Mouse (Mus musculus): Measurements from ENCODE around the gene BC024063.
"Not testable (repeated sequence)": the region's sequence is repeated elsewhere in the genome, so short reads cannot be mapped to it uniquely, and the experiment has no call there.

The BC024063 gene

DNA sequence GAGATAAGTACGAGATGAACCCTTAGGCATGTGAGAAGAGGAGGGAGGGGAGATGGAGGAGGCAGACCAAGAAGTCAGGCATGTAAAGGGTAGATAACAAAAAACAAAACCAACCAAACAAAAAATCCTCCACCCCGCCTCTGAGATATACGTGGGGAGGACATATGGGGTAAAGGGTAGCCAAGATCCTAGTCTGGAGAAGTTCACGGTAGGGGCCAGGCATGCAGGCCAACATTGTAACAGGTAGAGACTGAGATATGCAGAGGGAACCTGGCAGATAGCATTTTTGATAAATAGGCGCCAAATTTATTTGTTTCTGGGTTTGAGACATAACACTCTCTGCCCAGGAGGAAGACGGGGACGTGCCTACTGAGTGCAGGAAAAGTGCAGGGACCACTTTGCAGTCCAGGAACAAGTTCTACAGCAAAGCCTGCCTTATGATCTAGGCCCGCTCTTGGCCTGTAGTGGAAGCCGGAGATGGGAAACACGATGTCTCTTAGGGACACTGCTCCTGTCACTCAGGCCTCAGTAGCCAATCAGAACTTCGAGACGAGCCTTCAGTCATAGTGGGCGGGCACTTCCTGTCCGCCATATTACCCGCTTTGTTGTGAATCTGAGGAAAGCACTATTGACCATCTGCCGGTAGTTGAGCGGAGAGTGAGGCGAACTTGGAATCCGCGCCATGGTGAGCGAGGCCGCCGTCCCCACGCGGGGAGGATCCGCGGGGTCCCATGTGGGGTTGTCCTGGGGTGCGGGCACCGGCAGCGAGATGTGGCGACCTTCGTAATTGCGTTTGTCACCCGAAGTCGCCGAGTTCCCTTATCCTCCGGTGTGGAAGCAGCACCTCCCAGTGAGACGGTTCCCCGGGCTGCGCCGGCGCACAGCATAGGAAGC, at the start of gene BC024063:
Gene BC024063 (plus strand): TSS at position 626 of the 894 bp plus-strand sequence.
- DNase-seq, result peak; percentile 72 to 81

- no peak for DNase-seq
Measured at GRCm38 (mm10) chr10:82042191-82042590, 41.0 kb upstream of the BC024063 start.

DNA sequence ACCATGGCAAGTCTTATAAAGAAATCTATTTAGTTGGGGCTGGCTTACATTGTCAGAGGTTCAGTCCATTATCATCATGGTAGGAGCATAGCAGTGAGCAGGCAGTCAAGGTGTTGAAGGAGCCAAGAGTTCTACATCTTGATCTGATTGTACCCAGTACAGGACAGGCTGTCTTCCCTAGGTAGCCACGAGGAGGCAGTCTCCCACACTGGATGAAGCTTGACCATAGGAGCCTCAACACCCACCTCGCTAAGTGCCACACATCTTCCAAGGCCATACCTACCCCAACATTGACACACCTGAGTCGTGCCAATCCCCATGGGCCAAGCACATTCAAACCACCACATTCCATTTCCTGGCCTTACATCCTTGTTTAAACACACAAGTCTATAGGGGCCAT, 36.5 kb upstream of the BC024063 start:
- no peak for DNase-seq

DNA sequence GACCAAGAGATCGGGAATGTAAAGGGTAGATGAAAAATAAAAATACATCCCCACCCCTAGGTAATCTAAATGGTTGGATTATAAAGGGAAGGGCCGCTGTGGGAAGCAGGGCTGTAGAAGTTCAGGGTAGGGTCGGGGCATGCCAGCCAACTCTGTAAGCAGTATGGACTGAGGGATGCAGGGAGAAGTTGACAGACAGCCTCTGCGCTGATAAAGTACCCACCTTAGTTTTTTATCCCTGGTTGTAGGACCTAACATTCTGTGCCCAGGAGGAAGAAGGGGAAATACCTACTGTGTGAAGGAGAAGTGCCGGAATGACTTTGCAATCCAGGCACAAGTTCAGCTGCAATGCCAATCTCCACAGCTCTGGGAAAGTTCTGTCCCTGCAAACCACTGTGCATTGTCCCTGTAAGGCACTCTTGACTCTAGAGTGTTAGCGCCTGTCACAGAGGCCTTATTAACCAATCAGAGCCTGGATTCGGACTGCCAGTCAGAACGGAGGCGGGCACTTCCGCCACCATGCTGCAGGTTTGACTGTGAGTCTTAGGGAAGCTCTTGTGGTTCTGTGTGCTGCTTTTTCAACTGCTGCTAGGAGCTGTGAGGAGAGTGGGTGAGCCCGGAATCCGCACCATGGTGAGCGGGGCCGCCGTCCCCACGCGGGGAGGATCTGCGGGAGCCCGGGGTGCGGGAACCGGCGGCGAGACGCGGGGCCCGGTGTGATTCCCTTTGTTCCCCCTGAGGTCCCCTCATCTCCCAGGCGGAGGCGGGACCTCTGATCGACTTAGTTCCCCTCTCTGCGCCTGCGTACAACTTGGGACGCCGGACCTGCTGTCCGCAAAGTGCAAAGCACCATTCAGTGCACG, 35.3 kb upstream of the BC024063 start, which contains the start of gene Zfp873:
Gene Zfp873 (plus strand): TSS at position 527 of the 863 bp plus-strand sequence.
- DNase-seq, result peak; percentile 91 to 92

DNA sequence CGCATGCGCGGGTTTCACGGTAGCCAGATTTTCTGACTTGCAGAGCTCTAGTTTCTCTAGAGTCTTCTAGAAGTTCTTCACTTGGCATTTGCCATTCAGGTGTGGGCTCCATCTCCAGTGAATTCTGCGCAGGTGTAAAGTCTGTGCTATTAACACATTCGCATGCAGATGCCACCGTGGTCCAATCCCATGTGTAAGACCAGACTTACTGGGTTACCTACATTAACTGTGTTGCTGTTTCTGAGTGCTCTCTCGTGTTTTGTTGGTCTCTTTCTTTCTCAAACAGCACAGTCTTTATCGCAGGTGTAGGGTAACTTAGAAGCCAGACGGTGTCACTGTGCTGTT, 34.7 kb upstream of the BC024063 start:
- DNase-seq, result not testable (repeated sequence)

GRCm38 (mm10) chr10:82083622-82083971, 444 bp downstream of the BC024063 start:
- not testable (repeated sequence) for DNase-seq

DNA sequence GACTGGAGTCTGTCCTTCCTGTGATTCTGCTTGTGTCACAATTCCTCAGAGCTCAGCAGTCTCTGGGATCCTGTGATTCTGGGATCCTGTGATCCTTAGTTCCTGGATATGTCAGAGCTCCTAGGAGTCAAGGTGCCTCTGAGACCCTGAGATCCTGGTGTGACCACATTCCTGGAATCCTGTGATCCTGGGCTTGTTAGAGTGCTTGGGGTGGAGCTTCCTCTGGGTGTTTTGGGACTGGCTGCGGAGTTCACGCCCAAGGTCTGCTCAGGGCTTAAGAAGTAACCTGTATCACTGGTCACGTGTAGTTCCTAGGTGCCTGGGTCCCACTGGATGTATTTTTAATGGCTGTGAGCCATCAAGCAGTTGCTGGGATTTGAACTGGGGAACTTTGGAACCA, 34.1 kb downstream of the BC024063 start:
- DNase-seq, result no peak

GRCm38 (mm10) chr10:82127850-82128401, 44.8 kb downstream of the BC024063 start, which contains the start of gene AU041133:
TSS of gene AU041133 (plus strand) at chr10:82128013.
- DNase-seq, result peak; percentile 87 to 88

DNA sequence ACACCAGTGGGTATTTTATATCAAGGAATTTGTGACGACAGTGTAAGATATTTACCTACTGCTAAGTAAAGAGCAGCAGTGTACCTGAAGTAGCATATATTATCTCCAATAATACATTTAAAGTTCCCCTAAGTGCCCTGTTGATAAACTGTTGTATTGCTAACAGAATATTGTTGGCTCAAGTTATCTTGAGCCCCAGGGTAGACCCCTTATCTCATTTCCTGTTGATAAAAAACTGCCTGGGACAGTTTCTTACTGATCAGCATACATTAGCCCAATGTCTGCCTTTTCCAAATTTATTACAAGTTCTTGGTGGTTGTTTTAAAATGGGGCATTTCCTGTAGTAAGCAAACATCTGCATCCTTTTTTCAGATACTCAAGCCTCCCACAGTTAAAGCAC, 62.1 kb downstream of the BC024063 start:
- DNase-seq, result no peak

GRCm38 (mm10) chr10:82147571-82147970, 64.4 kb downstream of the BC024063 start:
- no peak for DNase-seq
